Mouse (Mus musculus) heart, postnatal 36 days (tissue): ENCODE measurements at regions not wholly inside any gene's neighbourhood (a gene's known extent, or its start where the extent isn't known, plus 50 kb on each side); places are given as distances from the start of the nearest gene placed in this dataset.

Source experiments
- DNase-seq, 2 experiments: peaks; one replicate each; pipeline ENCODE4 v3.0.0; 2021 to 2022
- intact Hi-C: fragments of 180-260 bp; cut with DNase I; formaldehyde crosslinking; loops from one replicate; pipeline ENCODE4 v1.15.1; 2025

GRCm38 (mm10) chr14:86233305-86233704, 907.7 kb downstream of the Diaph3 start:
- DNase-seq = no peak
- intact Hi-C loops = no loop called here

- DNase-seq = no peak
- intact Hi-C loops = no loop called here
Observed at GRCm38 (mm10) chr14:86230609-86231008, 910.4 kb downstream of the Diaph3 start.

- intact Hi-C loops = no loop called here
- no peak for DNase-seq
Observed at GRCm38 (mm10) chr14:86229755-86230154, 911.3 kb downstream of the Diaph3 start.

GRCm38 (mm10) chr14:86215711-86216110, 925.3 kb downstream of the Diaph3 start:
- DNase-seq = no peak
- intact Hi-C loops = no loop called here

GRCm38 (mm10) chr14:86211654-86212053, 929.4 kb downstream of the Diaph3 start:
- DNase-seq = no peak
- intact Hi-C loops = no loop called here

- DNase-seq = no peak
- intact Hi-C loops = no loop called here
Observed at GRCm38 (mm10) chr14:86204582-86204981, 936.5 kb downstream of the Diaph3 start.

GRCm38 (mm10) chr14:86197864-86198263, 943.2 kb downstream of the Diaph3 start:
- intact Hi-C loops = no loop called here

GRCm38 (mm10) chr14:86184663-86185381, 956.2 kb downstream of the Diaph3 start:
- intact Hi-C loops = no loop called here
- DNase-seq = no peak

More at GRCm38 (mm10) chr14:86197864-86198263, 943.2 kb downstream of the Diaph3 start:
- DNase-seq = no peak

GRCm38 (mm10) chr14:86178517-86178916, 962.5 kb downstream of the Diaph3 start:
- DNase-seq = no peak
- intact Hi-C loops = no loop called here

GRCm38 (mm10) chr14:86171118-86171517, 969.9 kb downstream of the Diaph3 start:
- DNase-seq = no peak
- intact Hi-C loops = no loop called here

- DNase-seq = no peak
- intact Hi-C loops = no loop called here
Observed at GRCm38 (mm10) chr14:86159151-86159550, 981.9 kb downstream of the Diaph3 start.

GRCm38 (mm10) chr14:86154688-86155087, 986.3 kb downstream of the Diaph3 start:
- DNase-seq = no peak
- intact Hi-C loops = no loop called here

- no peak for DNase-seq
- intact Hi-C loops = no loop called here
Observed at GRCm38 (mm10) chr14:86151276-86151675, 989.8 kb downstream of the Diaph3 start.

GRCm38 (mm10) chr14:86150329-86150866, 990.6 kb downstream of the Diaph3 start:
- intact Hi-C loops = no loop called here
- no peak for DNase-seq

- intact Hi-C loops = no loop called here
- no peak for DNase-seq
Observed at GRCm38 (mm10) chr14:86115254-86116057, 1025.6 kb downstream of the Diaph3 start.

- intact Hi-C loops = no loop called here
- no peak for DNase-seq
Observed at GRCm38 (mm10) chr14:86101497-86101896, 1039.5 kb downstream of the Diaph3 start.

GRCm38 (mm10) chr14:86070313-86071100, 1070.5 kb downstream of the Diaph3 start:
- DNase-seq = no peak
- intact Hi-C loops = no loop called here

- intact Hi-C loops = no loop called here
- no peak for DNase-seq
Observed at GRCm38 (mm10) chr14:86069329-86069728, 1071.7 kb downstream of the Diaph3 start.

- DNase-seq = no peak
- intact Hi-C loops = no loop called here
Observed at GRCm38 (mm10) chr14:86067743-86068142, 1073.3 kb downstream of the Diaph3 start.

GRCm38 (mm10) chr14:86063620-86063943, 1077.5 kb downstream of the Diaph3 start:
- DNase-seq = no peak
- intact Hi-C loops = no loop called here
